Mouse (Mus musculus) liver, adult (tissue): ENCODE measurements at regions not wholly inside any gene's neighbourhood (a gene's known extent, or its start where the extent isn't known, plus 50 kb on each side); places are given as distances from the start of the nearest gene placed in this dataset.

Experiments used
- GATA4 ChIP-seq: IDR thresholded peaks from 2 replicates; pipeline ENCODE4 v1.6.1; 2014; ENCODE audit warnings: mild to moderate bottlenecking, low read length; ENCODE audit not compliant: insufficient replicate concordance

GRCm38 (mm10) chr7:145031275-145031674, 91.5 kb upstream of the Ccnd1 start:
- no peak for TF ChIP-seq GATA4

DNA sequence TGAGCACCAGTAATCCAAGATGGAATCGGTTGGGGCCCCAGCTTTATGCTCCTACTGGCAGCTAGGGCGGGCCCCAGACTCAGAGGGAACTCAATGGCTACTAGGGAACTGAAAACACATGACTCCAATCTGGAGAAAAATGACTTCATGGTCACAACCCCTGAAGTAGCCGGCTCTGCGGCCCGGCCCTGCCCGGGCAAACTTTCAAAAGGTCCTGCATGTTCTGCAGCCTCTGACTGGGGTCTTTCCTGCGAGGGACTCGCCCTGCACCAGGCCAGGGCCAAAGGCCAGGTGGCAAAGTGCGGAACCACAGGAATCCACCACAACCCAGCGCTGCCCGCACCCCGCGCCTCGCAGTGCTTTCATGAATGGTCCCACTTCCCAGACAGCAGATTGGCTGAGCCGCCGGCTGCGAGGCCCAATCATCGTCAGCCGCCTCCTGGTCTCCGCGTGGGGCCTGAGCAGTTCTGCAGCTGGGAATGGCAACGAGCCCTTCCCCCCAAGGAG, 91.0 kb upstream of the Ccnd1 start:
- TF ChIP-seq GATA4 = no peak

DNA sequence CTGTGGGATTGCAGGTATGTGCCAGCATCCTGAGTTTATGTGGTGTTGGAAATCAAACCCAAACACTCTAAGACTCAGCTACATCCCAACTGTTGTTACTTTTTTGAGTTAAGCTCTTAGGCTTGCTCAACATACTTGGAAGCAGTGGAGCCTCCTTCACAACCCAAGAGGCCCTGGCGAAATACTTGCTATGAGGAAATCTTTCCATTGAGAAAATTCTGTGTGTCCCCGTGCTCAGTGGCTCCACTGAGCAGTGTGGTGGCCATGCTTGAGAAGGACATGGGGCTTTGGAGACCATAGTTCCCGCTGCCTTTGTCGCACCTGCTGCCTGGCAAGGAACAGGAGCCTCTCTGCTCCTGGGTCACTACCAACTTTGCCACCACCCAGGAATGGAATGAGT, 89.9 kb upstream of the Ccnd1 start:
- TF ChIP-seq GATA4 = no peak

GRCm38 (mm10) chr7:145029124-145029523, 89.4 kb upstream of the Ccnd1 start:
- no peak for TF ChIP-seq GATA4

DNA sequence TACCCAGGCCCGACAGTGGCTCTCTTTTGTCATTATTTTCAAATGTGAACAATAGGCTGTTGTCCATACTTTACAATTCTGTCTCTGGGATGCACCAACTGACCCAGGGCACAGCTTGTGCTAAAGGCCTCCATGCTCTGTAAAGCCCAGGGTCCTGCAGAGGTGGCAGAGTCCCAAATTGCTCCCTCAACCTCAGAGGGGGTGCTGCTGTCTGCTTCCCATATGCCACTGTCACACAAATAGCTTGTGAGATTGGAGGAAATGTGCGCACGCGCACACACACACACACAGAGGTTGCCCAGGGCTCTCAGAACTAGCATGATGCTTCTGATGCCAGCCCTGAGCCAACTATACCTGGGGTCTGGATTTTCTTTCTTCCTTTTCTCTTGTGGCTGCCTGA, 87.3 kb upstream of the Ccnd1 start:
- no peak for TF ChIP-seq GATA4

DNA sequence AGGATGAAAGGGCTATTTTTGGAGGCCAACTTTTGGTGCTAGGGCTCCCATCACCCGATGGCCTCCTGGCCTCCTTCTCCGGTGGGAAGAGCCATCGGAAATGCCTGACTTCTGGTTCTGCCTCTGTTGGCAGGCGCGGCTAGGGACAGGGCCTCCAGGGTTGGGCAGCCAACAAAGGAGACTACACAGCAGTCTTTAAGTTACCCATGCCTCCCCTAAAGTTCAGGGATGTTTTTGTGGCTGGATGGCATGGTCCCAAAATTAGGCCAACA, 86.2 kb upstream of the Ccnd1 start:
- no peak for TF ChIP-seq GATA4

DNA sequence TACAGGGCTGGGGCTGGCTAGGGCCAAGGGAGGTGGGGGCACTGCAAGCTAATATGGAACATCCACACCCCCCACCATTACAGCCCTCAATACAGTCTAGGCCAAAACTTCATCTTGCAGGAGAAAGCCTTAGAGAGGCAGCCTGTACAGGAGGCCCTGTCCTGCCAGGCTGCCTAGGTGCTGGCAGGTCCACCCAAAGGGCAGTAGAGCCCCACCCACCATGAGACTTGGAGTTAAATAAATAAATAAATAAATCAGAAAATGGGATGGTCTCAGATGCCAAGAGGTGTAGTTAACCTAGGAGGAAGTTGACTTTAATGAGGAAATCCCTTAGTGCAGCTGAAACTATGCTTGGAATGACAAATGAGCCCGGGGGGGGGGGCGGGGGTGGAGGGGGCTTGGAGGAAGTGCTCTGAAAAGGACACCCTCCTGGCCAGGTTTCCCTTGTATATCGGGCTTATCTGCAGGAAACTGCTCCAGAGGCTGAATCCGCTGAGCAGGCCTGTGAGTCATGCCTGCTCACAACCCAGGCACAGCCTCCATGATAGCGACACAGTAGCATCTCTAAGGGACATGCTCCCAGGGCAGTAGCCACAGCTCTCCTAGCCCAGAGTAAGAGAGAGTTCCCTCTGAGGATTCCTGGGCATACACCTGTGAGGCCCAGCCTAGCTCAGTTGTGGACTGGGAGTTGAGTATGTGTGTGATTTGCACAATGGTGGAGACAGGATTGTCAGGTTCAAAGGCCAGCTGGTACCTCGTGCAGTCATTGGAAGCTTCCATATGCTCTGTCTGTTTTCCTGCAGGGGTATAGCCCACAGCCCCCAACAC, 85.7 kb upstream of the Ccnd1 start:
- peak; percentile 73; the same call in 1 of the 2 replicates for TF ChIP-seq GATA4

GRCm38 (mm10) chr7:145024651-145025050, 84.9 kb upstream of the Ccnd1 start:
- TF ChIP-seq GATA4 = no peak

DNA sequence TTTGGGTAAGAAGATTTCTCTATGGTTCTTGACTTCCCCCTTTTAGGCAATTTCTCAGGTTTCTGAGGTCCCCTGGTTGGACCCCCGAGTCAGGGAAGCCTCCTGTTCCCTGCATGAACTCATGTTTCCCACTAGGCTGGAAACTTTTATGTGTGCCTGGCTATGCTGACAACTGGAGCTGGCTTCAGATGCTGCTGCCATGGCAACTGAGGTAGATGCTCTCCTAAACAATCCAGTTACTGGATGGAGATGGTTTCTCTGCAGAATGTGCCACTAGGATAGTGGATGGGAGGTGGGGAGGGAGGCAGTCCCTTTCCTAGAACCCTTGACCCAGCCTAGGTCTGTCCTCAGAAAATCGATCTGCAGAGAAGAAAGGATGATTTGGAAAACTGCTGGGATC, 79.4 kb upstream of the Ccnd1 start:
- no peak for TF ChIP-seq GATA4

- TF ChIP-seq GATA4 = no peak
These were observed 78.4 kb upstream of the Ccnd1 start for GRCm38 (mm10) chr7:145018149-145018548.

DNA sequence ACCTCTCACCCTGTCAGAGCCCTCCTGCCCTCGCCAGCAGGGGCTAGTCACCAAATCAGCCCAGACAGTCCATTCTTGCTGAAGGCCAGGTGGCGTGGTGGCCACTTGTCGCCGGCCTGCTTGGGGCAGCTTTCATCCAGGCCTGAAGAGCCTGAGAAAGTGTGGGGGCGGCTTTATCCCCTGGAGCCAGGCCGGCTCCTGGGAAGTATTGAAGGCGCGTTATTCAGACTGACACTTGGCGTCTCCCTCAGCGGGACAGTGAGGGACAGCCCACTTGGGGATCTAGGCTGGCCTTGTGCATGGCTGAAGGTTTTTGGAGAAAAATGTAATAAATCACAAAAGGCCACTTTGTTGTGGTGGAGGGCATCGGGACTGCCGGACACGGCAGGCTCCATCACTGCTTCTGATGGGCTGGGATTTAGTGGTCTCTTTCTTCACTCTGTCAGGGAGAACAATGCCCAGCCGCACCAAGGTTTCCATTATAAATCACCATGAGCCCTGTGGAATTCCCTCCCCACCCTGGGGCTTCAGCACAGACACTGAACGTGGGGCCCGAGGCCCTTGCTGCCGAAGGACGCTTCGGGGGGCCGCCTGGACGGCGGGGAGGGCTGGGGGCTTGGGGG, 75.8 kb upstream of the Ccnd1 start:
- no peak for TF ChIP-seq GATA4

- no peak for TF ChIP-seq GATA4
These were observed 71.0 kb upstream of the Ccnd1 start for GRCm38 (mm10) chr7:145010757-145011156.

DNA sequence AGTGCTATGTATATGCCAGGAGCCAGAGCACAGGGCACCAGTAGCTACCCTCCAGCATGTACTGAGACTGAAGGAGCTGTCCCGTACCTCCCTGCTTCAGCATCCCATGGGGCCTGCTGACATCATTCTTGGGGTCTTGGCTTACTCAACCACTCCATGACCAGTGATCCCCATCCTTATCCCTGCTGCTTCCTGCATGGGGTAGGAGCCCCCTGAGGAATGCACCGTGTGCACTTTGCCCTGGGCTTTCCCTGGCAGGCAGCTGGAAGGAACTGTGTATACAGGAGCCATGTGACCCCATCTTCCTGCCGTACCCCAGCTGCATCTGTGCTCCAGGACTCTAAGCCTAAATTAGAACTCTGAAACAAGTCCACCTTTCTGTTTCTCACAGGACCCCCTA, 70.3 kb upstream of the Ccnd1 start:
- no peak for TF ChIP-seq GATA4

DNA sequence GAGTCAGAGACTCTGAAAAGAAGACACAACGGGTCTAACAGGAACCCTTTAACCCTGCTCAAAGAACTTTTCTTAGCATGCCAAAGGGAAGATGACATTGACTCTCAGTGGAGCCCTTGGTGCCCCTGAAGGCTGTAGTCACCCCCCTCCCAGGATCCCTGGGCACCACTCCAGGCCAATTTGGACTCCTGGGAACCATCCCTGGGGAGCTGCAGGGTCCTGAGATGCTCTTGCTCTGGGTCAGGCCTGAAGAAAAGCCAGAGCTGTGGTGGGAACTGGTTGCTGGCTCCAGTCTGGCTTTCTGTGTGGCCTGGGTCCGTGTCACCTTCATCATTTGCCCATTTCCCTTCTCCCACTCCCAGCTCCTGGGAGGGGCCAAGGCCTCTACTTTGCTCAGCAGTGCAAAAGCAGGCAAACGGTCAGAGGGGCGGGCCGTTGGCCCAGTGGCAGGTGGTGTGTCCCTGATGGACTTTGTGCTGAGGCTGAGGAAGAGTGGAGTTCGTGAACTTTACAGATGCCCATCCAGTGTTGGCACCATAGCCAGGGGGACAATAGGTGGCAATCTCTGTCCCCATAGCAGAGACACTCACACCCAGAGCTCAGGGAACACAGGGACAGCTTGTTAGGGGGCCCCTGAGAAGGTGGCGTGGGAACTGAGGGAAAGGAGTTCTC, 69.1 kb upstream of the Ccnd1 start:
- TF ChIP-seq GATA4 = no peak

GRCm38 (mm10) chr7:145007216-145007615, 67.5 kb upstream of the Ccnd1 start:
- TF ChIP-seq GATA4 = no peak

- TF ChIP-seq GATA4 = no peak
These were observed 61.9 kb upstream of the Ccnd1 start for GRCm38 (mm10) chr7:145001503-145002084.
